Mouse (Mus musculus) limb, embryonic 11.5 days (tissue): ENCODE measurements around the gene Fam126b. TPM values are rescaled to one million over a fixed set of nuclear protein-coding genes. Genes with fewer than 3 reads are reported as not detected.
A peak's percentile ranks its signal among the peaks of the same experiment; 100 is the strongest.
"Not testable (repeated sequence)": the region's sequence is repeated elsewhere in the genome, so short reads cannot be mapped to it uniquely, and the experiment has no call there.

Experiments used
- ATAC-seq: fragments of 200-750 bp; cut with Nextera tagmentation; 2 replicates; pipeline ENCODE4 v1.8.0; 2017; ENCODE audit warnings: low read depth; ENCODE audit not compliant: insufficient number of reproducible peaks, low FRiP score, low TSS enrichment
- DNase-seq: peaks from one replicate; pipeline ENCODE4 v3.0.0-alpha.2; 2015; ENCODE audit warnings: low spot score
- H3K27ac ChIP-seq: fragments of 300-500 bp; sonication (generic); replicated peaks from 2 replicates; pipeline ENCODE4 v1.5.1; 2014; ENCODE audit warnings: low read depth, mild to moderate bottlenecking, low read length
- H3K27me3 ChIP-seq: fragments of 300-500 bp; sonication (generic); 2 replicates; pipeline ENCODE4 v1.6.1; 2014; ENCODE audit warnings: mild to moderate bottlenecking, low read length, mixed read lengths; ENCODE audit not compliant: control insufficient read depth, insufficient read depth
- H3K36me3 ChIP-seq: fragments of 300-500 bp; sonication (generic); 2 replicates; pipeline ENCODE4 v1.6.1; 2014; ENCODE audit warnings: mild to moderate bottlenecking, low read length, moderate library complexity, mixed read lengths; ENCODE audit not compliant: control insufficient read depth, insufficient read depth
- H3K4me1 ChIP-seq: fragments of 300-500 bp; sonication (generic); 2 replicates; pipeline ENCODE4 v1.6.1; 2014; ENCODE audit warnings: low read length, mixed read lengths; ENCODE audit not compliant: control insufficient read depth, insufficient read depth
- H3K4me2 ChIP-seq: fragments of 300-500 bp; sonication (generic); 2 replicates; pipeline ENCODE4 v1.6.1; 2014; ENCODE audit warnings: low read depth, mild to moderate bottlenecking, moderate library complexity; ENCODE audit not compliant: severe bottlenecking
- H3K4me3 ChIP-seq: fragments of 300-500 bp; sonication (generic); 2 replicates; pipeline ENCODE4 v1.5.1; 2014; ENCODE audit warnings: low read depth, low read length
- H3K9ac ChIP-seq: fragments of 300-500 bp; sonication (generic); 2 replicates; pipeline ENCODE4 v1.6.1; 2014; ENCODE audit warnings: mild to moderate bottlenecking, low read length
- H3K9me3 ChIP-seq: fragments of 300-500 bp; sonication (generic); 2 replicates; pipeline ENCODE4 v1.6.1; 2016; ENCODE audit warnings: low read length; ENCODE audit not compliant: control insufficient read depth
- WGBS: fragments of 180-500 bp; shearing (Covaris S2); extraction: QIAGEN DNeasy Blood & Tissue Kit; methylation state at CpG from one replicate; pipeline ENCODE4 v1.1.7; 2014; 5-methylcytosine and 5-hydroxymethylcytosine counted together
- polyA plus RNA-seq: library from polyadenylated mRNA; unstranded; fragments of >200 nt; fragmentation: Nextera tagmentation; extraction: Ambion mirVana; gene quantifications from 2 replicates; pipeline ENCODE4 v1.2.1, GENCODE M21; 2014

Gene Fam126b
- polyA plus RNA-seq, 1 experiment from 2014 or later: 6.5 TPM

- ATAC-seq (no peak), DNase-seq (no peak)
- 83% methylated on average over 4 of the region's 4 CpGs for WGBS
- H3K4me2 ChIP-seq: no peak overlapping the region
- no peak overlapping the region for H3K9ac ChIP-seq
- no peak overlapping the region for H3K27ac ChIP-seq
- H3K27me3 ChIP-seq: no peaks in the 10 kb centered on the region
- no peaks in the 10 kb centered on the region for H3K36me3 ChIP-seq
- no peak overlapping the region for H3K4me3 ChIP-seq
- H3K4me1 ChIP-seq: no peaks in the 10 kb centered on the region
- H3K9me3 ChIP-seq: no peaks in the 10 kb centered on the region
These were observed 29.0 kb upstream of the Fam126b start for GRCm38 (mm10) chr1:58615146-58615545.

GRCm38 (mm10) chr1:58614424-58614823, 28.3 kb upstream of the Fam126b start:
- no peak overlapping the region for H3K27ac ChIP-seq
- H3K4me2 ChIP-seq: no peak overlapping the region
- ATAC-seq (no peak), DNase-seq (no peak)
- H3K4me3 ChIP-seq: no peak overlapping the region
- no peaks in the 10 kb centered on the region for H3K9me3 ChIP-seq
- no peaks in the 10 kb centered on the region for H3K4me1 ChIP-seq
- 87% methylated on average over 3 of the region's 3 CpGs for WGBS
- no peaks in the 10 kb centered on the region for H3K27me3 ChIP-seq
- no peak overlapping the region for H3K9ac ChIP-seq
- no peaks in the 10 kb centered on the region for H3K36me3 ChIP-seq

- Histone ChIP-seq H3K9me3 (no peaks in the 10 kb centered on the region), H3K9ac (no peak overlapping the region), H3K4me1 (no peaks in the 10 kb centered on the region), H3K27me3 (no peaks in the 10 kb centered on the region), H3K4me3 (no peak overlapping the region), H3K36me3 (no peaks in the 10 kb centered on the region), H3K27ac (no peak overlapping the region), H3K4me2 (no peak overlapping the region)
- DNase-seq (peak; percentile 23), ATAC-seq (no peak)
- WGBS: 86% methylated on average over 6 of the region's 6 CpGs
These were observed 27.7 kb upstream of the Fam126b start for GRCm38 (mm10) chr1:58613786-58614185.

- H3K4me2 ChIP-seq: no peak overlapping the region
- 56% methylated on average over 1 of the region's 1 CpGs for WGBS
- no peak overlapping the region for H3K9ac ChIP-seq
- H3K9me3 ChIP-seq: no peaks in the 10 kb centered on the region
- DNase-seq: no peak
- H3K27ac ChIP-seq: no peak overlapping the region
- no peaks in the 10 kb centered on the region for H3K27me3 ChIP-seq
- no peak for ATAC-seq
- no peaks in the 10 kb centered on the region for H3K4me1 ChIP-seq
- H3K4me3 ChIP-seq: no peak overlapping the region
- H3K36me3 ChIP-seq: no peaks in the 10 kb centered on the region
These were observed 24.5 kb upstream of the Fam126b start for GRCm38 (mm10) chr1:58610611-58611010.

GRCm38 (mm10) chr1:58610166-58610565, 24.0 kb upstream of the Fam126b start:
- H3K4me1 ChIP-seq: no peaks in the 10 kb centered on the region
- H3K27ac ChIP-seq: no peak overlapping the region
- WGBS: 89% methylated on average over 1 of the region's 1 CpGs
- no peaks in the 10 kb centered on the region for H3K27me3 ChIP-seq
- no peak overlapping the region for H3K4me2 ChIP-seq
- H3K9me3 ChIP-seq: no peaks in the 10 kb centered on the region
- ATAC-seq: no peak
- no peak overlapping the region for H3K9ac ChIP-seq
- DNase-seq: no peak
- no peak overlapping the region for H3K4me3 ChIP-seq
- no peaks in the 10 kb centered on the region for H3K36me3 ChIP-seq

GRCm38 (mm10) chr1:58609591-58609990, 23.5 kb upstream of the Fam126b start:
- H3K9me3 ChIP-seq: not testable (repeated sequence)

GRCm38 (mm10) chr1:58603738-58604137, 17.6 kb upstream of the Fam126b start:
- no peaks in the 10 kb centered on the region for H3K36me3 ChIP-seq

More at GRCm38 (mm10) chr1:58609591-58609990, 23.5 kb upstream of the Fam126b start:
- not testable (repeated sequence) for H3K27ac ChIP-seq, H3K27me3 ChIP-seq, H3K9ac ChIP-seq, DNase-seq, H3K4me3 ChIP-seq, ATAC-seq, H3K4me1 ChIP-seq, H3K4me2 ChIP-seq, H3K36me3 ChIP-seq
- WGBS: 87% methylated on average over 5 of the region's 5 CpGs

GRCm38 (mm10) chr1:58602681-58603080, 16.6 kb upstream of the Fam126b start:
- Histone ChIP-seq H3K9ac (no peak overlapping the region), H3K9me3 (no peaks in the 10 kb centered on the region), H3K36me3 (no peaks in the 10 kb centered on the region), H3K27me3 (no peaks in the 10 kb centered on the region), H3K4me1 (no peaks in the 10 kb centered on the region), H3K4me2 (no peak overlapping the region), H3K27ac (no peak overlapping the region), H3K4me3 (no peak overlapping the region)
- 86% methylated on average over 4 of the region's 4 CpGs for WGBS
- ATAC-seq (no peak), DNase-seq (no peak)

More at GRCm38 (mm10) chr1:58603738-58604137, 17.6 kb upstream of the Fam126b start:
- H3K4me2 ChIP-seq: no peak overlapping the region
- no peaks in the 10 kb centered on the region for H3K9me3 ChIP-seq
- H3K9ac ChIP-seq: no peak overlapping the region
- DNase-seq: no peak
- 80% methylated on average over 4 of the region's 4 CpGs for WGBS
- no peak overlapping the region for H3K4me3 ChIP-seq
- no peak for ATAC-seq
- H3K27ac ChIP-seq: no peak overlapping the region
- H3K4me1 ChIP-seq: no peaks in the 10 kb centered on the region
- H3K27me3 ChIP-seq: no peaks in the 10 kb centered on the region

- ATAC-seq (no peak), DNase-seq (no peak)
- H3K4me2 ChIP-seq: peak overlapping the region; percentile 71; the same call in 1 of the 2 replicates
- no peak overlapping the region for H3K27ac ChIP-seq
- WGBS: 100% methylated on average over 1 of the region's 1 CpGs
- H3K4me3 ChIP-seq: no peak overlapping the region
- H3K36me3 ChIP-seq: no peaks in the 10 kb centered on the region; the same call in 1 of the 2 replicates
- 0 out of 2 replicates have a peak, but pooled peaks cover 3% of the 10 kb centered on the region for H3K4me1 ChIP-seq
- no peaks in the 10 kb centered on the region for H3K27me3 ChIP-seq
- H3K9ac ChIP-seq: no peak overlapping the region
- no peaks in the 10 kb centered on the region for H3K9me3 ChIP-seq
These were observed 1.4 kb upstream of the Fam126b start for GRCm38 (mm10) chr1:58587491-58587890.
